Mouse (Mus musculus) liver, embryonic 14.5 days (tissue): ENCODE data around the gene Ift52.

Experiments used
- CTCF ChIP-seq: IDR thresholded peaks from 2 replicates; pipeline ENCODE4 v1.5.1; 2016; ENCODE audit warnings: antibody characterized with exemption, low read depth, control low read depth
- EP300 ChIP-seq: IDR thresholded peaks from 2 replicates; pipeline ENCODE4 v1.6.1; 2016; ENCODE audit warnings: antibody characterized with exemption, low read depth

DNA sequence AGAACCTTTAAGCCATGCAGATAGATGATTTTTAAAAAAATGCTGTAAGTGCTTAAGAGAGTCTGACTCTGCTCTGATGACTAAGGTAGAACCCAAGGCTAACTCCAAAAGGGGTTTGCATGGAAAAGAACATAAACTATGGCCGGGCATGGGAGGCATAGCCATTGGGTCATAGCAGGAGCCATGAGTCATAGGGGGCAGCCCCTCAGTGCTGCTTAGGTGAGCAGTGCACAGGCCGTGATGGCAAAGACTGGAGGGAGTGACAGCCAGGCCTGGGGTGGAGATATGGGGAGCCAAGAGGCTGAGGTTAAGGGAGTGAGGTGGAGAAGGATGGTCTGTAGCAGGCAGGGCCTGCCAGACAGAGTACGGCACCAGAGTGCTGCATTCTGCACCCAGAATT, 48.1 kb upstream of the Ift52 start:
- no peak for TF ChIP-seq CTCF
- TF ChIP-seq EP300 = no peak
